Mouse (Mus musculus) layer of hippocampus, adult 9-10 months (tissue): ENCODE measurements around the gene Acox3.

Source experiments
- DNase-seq: peaks from one replicate; pipeline ENCODE4 v3.0.0; 2022; ENCODE audit warnings: low spot score

Gene Acox3

GRCm38 (mm10) chr5:35582445-35583220, at the start of gene Acox3:
Acox3 (plus strand) TSS chr5:35583040.
- peak; percentile 89 for DNase-seq

- DNase-seq, result no peak
Measured at GRCm38 (mm10) chr5:35536271-35536670, 46.6 kb upstream of the Acox3 start.

GRCm38 (mm10) chr5:35537474-35537873, 45.4 kb upstream of the Acox3 start:
- DNase-seq, result no peak

- no peak for DNase-seq
Measured at GRCm38 (mm10) chr5:35538022-35538421, 44.8 kb upstream of the Acox3 start.

- DNase-seq, result no peak
Measured at GRCm38 (mm10) chr5:35539576-35539975, 43.3 kb upstream of the Acox3 start.

- no peak for DNase-seq
Measured at GRCm38 (mm10) chr5:35540555-35540954, 42.3 kb upstream of the Acox3 start.

GRCm38 (mm10) chr5:35541059-35541790, 41.6 kb upstream of the Acox3 start:
- no peak for DNase-seq

GRCm38 (mm10) chr5:35546127-35546526, 36.7 kb upstream of the Acox3 start:
- no peak for DNase-seq

- DNase-seq, result no peak
Measured at GRCm38 (mm10) chr5:35551855-35552837, 30.7 kb upstream of the Acox3 start.

- DNase-seq, result no peak
Measured at GRCm38 (mm10) chr5:35552838-35553539, 29.9 kb upstream of the Acox3 start.

GRCm38 (mm10) chr5:35556393-35556792, 26.4 kb upstream of the Acox3 start:
- DNase-seq, result no peak

- no peak for DNase-seq
Measured at GRCm38 (mm10) chr5:35557946-35558621, 24.8 kb upstream of the Acox3 start.

GRCm38 (mm10) chr5:35559447-35559846, 23.4 kb upstream of the Acox3 start:
- no peak for DNase-seq

GRCm38 (mm10) chr5:35562616-35563015, 20.2 kb upstream of the Acox3 start:
- DNase-seq, result no peak

- DNase-seq, result no peak
Measured at GRCm38 (mm10) chr5:35563449-35563848, 19.4 kb upstream of the Acox3 start.

- DNase-seq, result no peak
Measured at GRCm38 (mm10) chr5:35565217-35565616, 17.6 kb upstream of the Acox3 start.

- DNase-seq, result no peak
Measured at GRCm38 (mm10) chr5:35566632-35567031, 16.2 kb upstream of the Acox3 start.

- DNase-seq, result no peak
Measured at GRCm38 (mm10) chr5:35571546-35571945, 11.3 kb upstream of the Acox3 start.

GRCm38 (mm10) chr5:35574653-35575599, 7.9 kb upstream of the Acox3 start, which contains the start of gene Trmt44:
Trmt44 (minus strand) TSS chr5:35575070.
- peak; percentile 70 for DNase-seq
